Mouse (Mus musculus): Measurements from ENCODE around the gene Insig2. TPM values are rescaled to one million over a fixed set of nuclear protein-coding genes. Genes with fewer than 3 reads are reported as not detected.
A peak's percentile ranks its signal among the peaks of the same experiment; 100 is the strongest.

Gene Insig2
- polyA plus RNA-seq, 1 experiment from 2014 or later: 46.9 TPM

- Histone ChIP-seq H3K4me1 (replicated peaks; ENCODE audit: insufficient read depth, low read length) (peaks cover 4% of the 10 kb centered on the region; the same call in 1 of the 2 replicates), H3K9me3 (replicated peaks; ENCODE audit: low read length) (no peaks in the 10 kb centered on the region), H3K4me2 (ENCODE audit: low read length) (peak overlapping the region; percentile 82), H3K27ac (peak overlapping the region; percentile 86), H3K9ac (ENCODE audit: low read depth, low read length) (peak overlapping the region; percentile 64), H3K27me3 (ENCODE audit: insufficient read depth, low read length) (no peaks in the 10 kb centered on the region), H3K4me3 (replicated peaks; ENCODE audit: low read depth, low read length) (peak overlapping the region; percentile 77), H3K36me3 (ENCODE audit: insufficient read depth, low read length) (no peaks in the 10 kb centered on the region)
- TF ChIP-seq CTCF (IDR thresholded peaks at IDR 0.05; ENCODE audit: low read depth): no peak
- ATAC-seq (replicated peaks; ENCODE audit: low FRiP score, low read depth) (peak; percentile 48), DNase-seq (ENCODE audit: low spot score) (no peak)
- 3% methylated on average over 7 of the region's 7 CpGs for WGBS
Observed at GRCm38 (mm10) chr1:121328193-121328555, 4.2 kb downstream of the Insig2 start.

- DNase-seq (ENCODE audit: low spot score): peak; percentile 94
- H3K36me3 ChIP-seq (ENCODE audit: insufficient read depth, low read length): no peaks in the 10 kb centered on the region
- no peaks in the 10 kb centered on the region for H3K27me3 ChIP-seq (ENCODE audit: insufficient read depth, low read length)
- peak overlapping the region; percentile 64 for H3K9ac ChIP-seq (ENCODE audit: low read depth, low read length)
- peaks cover 4% of the 10 kb centered on the region; the same call in 1 of the 2 replicates for H3K4me1 ChIP-seq (replicated peaks; ENCODE audit: insufficient read depth, low read length)
- H3K4me2 ChIP-seq (ENCODE audit: low read length): peak overlapping the region; percentile 82
- H3K9me3 ChIP-seq (replicated peaks; ENCODE audit: low read length): no peaks in the 10 kb centered on the region
- H3K27ac ChIP-seq: peak overlapping the region; percentile 86
- WGBS: under 1% methylated on average over 55 of the region's 55 CpGs
- peak; percentile 50; the same call in 1 of the 2 replicates for TF ChIP-seq CTCF (IDR thresholded peaks at IDR 0.05; ENCODE audit: low read depth)
- H3K4me3 ChIP-seq (replicated peaks; ENCODE audit: low read depth, low read length): peak overlapping the region; percentile 77
- peak; percentile 96 for ATAC-seq (replicated peaks; ENCODE audit: low FRiP score, low read depth)
Observed at GRCm38 (mm10) chr1:121327344-121328192, 4.8 kb downstream of the Insig2 start.

- Histone ChIP-seq H3K27ac (peak overlapping the region; percentile 86; the same call in 1 of the 2 replicates), H3K4me2 (ENCODE audit: low read length) (peak overlapping the region; percentile 82), H3K4me3 (replicated peaks; ENCODE audit: low read depth, low read length) (peak overlapping the region; percentile 77), H3K27me3 (ENCODE audit: insufficient read depth, low read length) (no peaks in the 10 kb centered on the region), H3K9ac (ENCODE audit: low read depth, low read length) (peak overlapping the region; percentile 64), H3K4me1 (replicated peaks; ENCODE audit: insufficient read depth, low read length) (peaks cover 4% of the 10 kb centered on the region; the same call in 1 of the 2 replicates), H3K36me3 (ENCODE audit: insufficient read depth, low read length) (no peaks in the 10 kb centered on the region), H3K9me3 (replicated peaks; ENCODE audit: low read length) (no peaks in the 10 kb centered on the region)
- no peak for TF ChIP-seq CTCF (IDR thresholded peaks at IDR 0.05; ENCODE audit: low read depth)
- WGBS: 14% methylated on average over 18 of the region's 18 CpGs
- no peak for ATAC-seq (replicated peaks; ENCODE audit: low FRiP score, low read depth)
- DNase-seq (ENCODE audit: low spot score): peak; percentile 33
Observed at GRCm38 (mm10) chr1:121326591-121327343, 5.6 kb downstream of the Insig2 start.

- Histone ChIP-seq H3K36me3 (ENCODE audit: insufficient read depth, low read length) (peaks cover 7% of the 10 kb centered on the region), H3K27ac (peak overlapping the region; percentile 42; the same call in 1 of the 2 replicates), H3K27me3 (ENCODE audit: insufficient read depth, low read length) (no peaks in the 10 kb centered on the region), H3K4me1 (replicated peaks; ENCODE audit: insufficient read depth, low read length) (peaks cover 4% of the 10 kb centered on the region; the same call in 1 of the 2 replicates), H3K4me2 (ENCODE audit: low read length) (no peak overlapping the region), H3K9ac (ENCODE audit: low read depth, low read length) (no peak overlapping the region), H3K9me3 (replicated peaks; ENCODE audit: low read length) (no peaks in the 10 kb centered on the region), H3K4me3 (replicated peaks; ENCODE audit: low read depth, low read length) (no peak overlapping the region)
- WGBS: 25% methylated on average over 4 of the region's 4 CpGs
- TF ChIP-seq CTCF (IDR thresholded peaks at IDR 0.05; ENCODE audit: low read depth): no peak
- peak; percentile 77 for DNase-seq (ENCODE audit: low spot score)
- no peak for ATAC-seq (replicated peaks; ENCODE audit: low FRiP score, low read depth)
Observed at GRCm38 (mm10) chr1:121323501-121323900, 8.9 kb downstream of the Insig2 start.

- DNase-seq (ENCODE audit: low spot score) (no peak), ATAC-seq (replicated peaks; ENCODE audit: low FRiP score, low read depth) (no peak)
- 82% methylated on average over 3 of the region's 3 CpGs for WGBS
- peaks cover 15% of the 10 kb centered on the region for H3K36me3 ChIP-seq (ENCODE audit: insufficient read depth, low read length)
- H3K9me3 ChIP-seq (replicated peaks; ENCODE audit: low read length): no peaks in the 10 kb centered on the region
- no peak overlapping the region for H3K4me3 ChIP-seq (replicated peaks; ENCODE audit: low read depth, low read length)
- H3K9ac ChIP-seq (ENCODE audit: low read depth, low read length): no peak overlapping the region
- TF ChIP-seq CTCF (IDR thresholded peaks at IDR 0.05; ENCODE audit: low read depth): no peak
- H3K4me1 ChIP-seq (replicated peaks; ENCODE audit: insufficient read depth, low read length): no peaks in the 10 kb centered on the region
- no peaks in the 10 kb centered on the region for H3K27me3 ChIP-seq (ENCODE audit: insufficient read depth, low read length)
- no peak overlapping the region for H3K27ac ChIP-seq
- H3K4me2 ChIP-seq (ENCODE audit: low read length): no peak overlapping the region
Observed at GRCm38 (mm10) chr1:121314766-121315428, 17.5 kb downstream of the Insig2 start.

GRCm38 (mm10) chr1:121313181-121313580 lies 19.2 kb downstream of the Insig2 start:
- no peaks in the 10 kb centered on the region for H3K4me1 ChIP-seq (replicated peaks; ENCODE audit: insufficient read depth, low read length)
- H3K27me3 ChIP-seq (ENCODE audit: insufficient read depth, low read length): no peaks in the 10 kb centered on the region
- H3K27ac ChIP-seq: no peak overlapping the region
- no peak for TF ChIP-seq CTCF (IDR thresholded peaks at IDR 0.05; ENCODE audit: low read depth)
- H3K36me3 ChIP-seq (ENCODE audit: insufficient read depth, low read length): peaks cover 8% of the 10 kb centered on the region; the same call in 1 of the 2 replicates
- 86% methylated on average over 1 of the region's 1 CpGs for WGBS
- DNase-seq (ENCODE audit: low spot score): no peak
- H3K9me3 ChIP-seq (replicated peaks; ENCODE audit: low read length): no peaks in the 10 kb centered on the region
- no peak overlapping the region for H3K4me3 ChIP-seq (replicated peaks; ENCODE audit: low read depth, low read length)
- ATAC-seq (replicated peaks; ENCODE audit: low FRiP score, low read depth): no peak
- H3K9ac ChIP-seq (ENCODE audit: low read depth, low read length): no peak overlapping the region
- no peak overlapping the region for H3K4me2 ChIP-seq (ENCODE audit: low read length)
